ENCODE assay signal across 14 mouse cellular contexts in the genomic region with DNA sequence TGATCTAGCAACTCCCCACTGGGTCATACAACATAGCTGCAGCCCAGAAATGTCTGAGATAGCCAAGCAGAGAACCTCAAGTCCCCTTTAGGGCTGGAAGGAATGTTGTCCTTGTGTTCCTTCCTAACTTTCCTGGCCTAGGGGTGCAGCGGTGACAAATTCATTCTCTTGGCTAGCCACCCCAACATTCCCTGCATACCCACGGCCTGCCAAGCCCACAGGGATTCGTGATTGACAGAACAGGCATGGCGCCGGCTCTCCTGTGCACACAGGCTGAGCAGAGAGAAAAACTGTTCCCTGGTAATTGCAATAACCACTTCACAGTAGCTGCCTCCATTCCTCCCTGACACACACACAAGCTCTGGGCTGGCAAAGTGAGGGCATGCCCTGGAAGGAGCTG.
DNase-seq lines count a peak whose midpoint lies in the region; ATAC-seq and TF ChIP-seq lines count a peak whose summit lies in the region.
"Had no signal": no experiment of that assay in that cellular context is flagged by ENCODE, and none has a peak within 500 bp of the region (broad histone marks: within the 10 kb centered on the region; RNA-seq: fewer than 3 reads in every experiment).

No protein-coding gene starts in this region.

- WGBS in heart, embryonic 12.5 days: 62% methylated on average over 5 of the region's 5 CpGs
- 52% methylated on average over 5 of the region's 5 CpGs for WGBS in heart, embryonic 15.5 days

- no peak for TF ChIP-seq CTCF in testis, adult 2 months (IDR thresholded peaks at IDR 0.05; ENCODE audit: control insufficient read depth, insufficient read depth, insufficient replicate concordance, low read depth, low read length)

- H3K9ac ChIP-seq in heart, embryonic 12.5 days: no peak overlapping the region
- no peak overlapping the region for H3K9ac ChIP-seq in heart, embryonic 15.5 days
- H3K9ac ChIP-seq: liver, embryonic 13.5 days; midbrain, embryonic 15.5 days had no signal

- H3K4me3 ChIP-seq in heart, embryonic 12.5 days: no peak overlapping the region
- H3K4me3 ChIP-seq in testis, adult 2 months (ENCODE audit: control insufficient read depth, low read depth, low read length): peak overlapping the region; percentile 79
- H3K4me3 ChIP-seq in heart, embryonic 15.5 days: no peak overlapping the region
- H3K4me3 ChIP-seq: forebrain, embryonic 10.5 days; liver, embryonic 13.5 days; midbrain, embryonic 15.5 days had no signal

- DNase-seq in heart, adult 11 months: peak; percentile 93
- DNase-seq in testis, postnatal 10 days (ENCODE audit: low spot score): no peak
- no peak for DNase-seq in layer of hippocampus, postnatal 14 days (ENCODE audit: low spot score in 2 of 2)
- DNase-seq in ovary, postnatal 10 days (ENCODE audit: low spot score): no peak
- DNase-seq: kidney, postnatal 10 days; layer of hippocampus, adult 9-11 months; liver, embryonic 13.5 days had no signal

- TF ChIP-seq POLR2A in testis, adult 2 months (IDR thresholded peaks at IDR 0.05; ENCODE audit: control insufficient read depth, low read depth, low read length): no peak

- H3K4me1 ChIP-seq in heart, embryonic 12.5 days (replicated peaks): peaks cover 15% of the 10 kb centered on the region
- H3K4me1 ChIP-seq in testis, adult 2 months (ENCODE audit: control insufficient read depth, insufficient read depth, low read length): no peaks in the 10 kb centered on the region; the same call in 1 of the 2 replicates
- H3K4me1 ChIP-seq in heart, embryonic 15.5 days (replicated peaks): peaks cover 24% of the 10 kb centered on the region
- H3K4me1 ChIP-seq: liver, embryonic 13.5 days; midbrain, embryonic 15.5 days had no signal

- H3K36me3 ChIP-seq in heart, embryonic 12.5 days: no peaks in the 10 kb centered on the region
- H3K36me3 ChIP-seq in testis, adult 2 months (ENCODE audit: control insufficient read depth, insufficient read depth, low read length): no peaks in the 10 kb centered on the region
- no peaks in the 10 kb centered on the region for H3K36me3 ChIP-seq in heart, embryonic 15.5 days
- H3K36me3 ChIP-seq: forebrain, embryonic 10.5 days; liver, embryonic 13.5 days; midbrain, embryonic 15.5 days had no signal

- H3K4me2 ChIP-seq in heart, embryonic 12.5 days: no peak overlapping the region
- no peak overlapping the region for H3K4me2 ChIP-seq in heart, embryonic 15.5 days
- H3K4me2 ChIP-seq: liver, embryonic 13.5 days; midbrain, embryonic 15.5 days had no signal

- H3K27ac ChIP-seq in heart, embryonic 12.5 days (ENCODE audit: poor library complexity, severe bottlenecking): no peak overlapping the region
- H3K27ac ChIP-seq in testis, adult 2 months (ENCODE audit: control insufficient read depth, insufficient read depth, low read depth, low read length): no peak overlapping the region
- H3K27ac ChIP-seq in heart, embryonic 15.5 days: no peak overlapping the region
- H3K27ac ChIP-seq: forebrain, embryonic 10.5 days; hindbrain, postnatal 0 days; liver, embryonic 13.5 days; midbrain, embryonic 15.5 days had no signal

- no peaks in the 10 kb centered on the region for H3K27me3 ChIP-seq in heart, embryonic 12.5 days (replicated peaks)
- H3K27me3 ChIP-seq in testis, adult 2 months (ENCODE audit: control insufficient read depth, insufficient read depth, low read length): no peaks in the 10 kb centered on the region
- no peaks in the 10 kb centered on the region for H3K27me3 ChIP-seq in heart, embryonic 15.5 days
- H3K27me3 ChIP-seq: liver, embryonic 13.5 days; midbrain, embryonic 15.5 days; Patski had no signal

- H3K9me3 ChIP-seq in heart, embryonic 12.5 days (replicated peaks): no peaks in the 10 kb centered on the region
- no peaks in the 10 kb centered on the region for H3K9me3 ChIP-seq in heart, embryonic 15.5 days (replicated peaks)
- H3K9me3 ChIP-seq: forebrain, embryonic 10.5 days; liver, embryonic 13.5 days; midbrain, embryonic 15.5 days had no signal

- ATAC-seq in heart, embryonic 12.5 days (ENCODE audit: insufficient number of reproducible peaks, low FRiP score): no peak
- ATAC-seq in heart, embryonic 15.5 days (replicated peaks; ENCODE audit: insufficient number of reproducible peaks, insufficient read depth, low FRiP score, low read depth): 0 out of 2 replicates have a peak, but pooled peaks have one; percentile 24
- ATAC-seq: midbrain, embryonic 15.5 days; Patski had no signal
